Mouse (Mus musculus) liver, embryonic 16.5 days (tissue): ENCODE data around the gene Gse1. TPM values are rescaled to one million over a fixed set of nuclear protein-coding genes. Genes with fewer than 3 reads are reported as not detected.
A peak's percentile ranks its signal among the peaks of the same experiment; 100 is the strongest.

Experiments
- ATAC-seq: fragments of 200-750 bp; cut with Nextera tagmentation; 2 replicates; pipeline ENCODE4 v1.8.0; 2017; ENCODE audit warnings: low read depth, mild to moderate bottlenecking, moderate number of reproducible peaks, moderate library complexity
- H3K27ac ChIP-seq: fragments of 300-500 bp; sonication (generic); 2 replicates; pipeline ENCODE4 v1.5.1; 2014; ENCODE audit warnings: mild to moderate bottlenecking, low read length
- H3K27me3 ChIP-seq: fragments of 300-500 bp; sonication (generic); 2 replicates; pipeline ENCODE4 v1.6.1; 2014; ENCODE audit warnings: low read depth, low read length, mixed read lengths; ENCODE audit not compliant: control insufficient read depth, insufficient read depth
- H3K36me3 ChIP-seq: fragments of 300-500 bp; sonication (generic); 2 replicates; pipeline ENCODE4 v1.6.1; 2014; ENCODE audit warnings: mild to moderate bottlenecking; ENCODE audit not compliant: control insufficient read depth, insufficient read depth
- H3K4me1 ChIP-seq: fragments of 300-500 bp; sonication (generic); 2 replicates; pipeline ENCODE4 v1.6.1; 2014; ENCODE audit warnings: low read depth, low read length, mixed read lengths; ENCODE audit not compliant: control insufficient read depth
- H3K4me2 ChIP-seq: fragments of 300-500 bp; sonication (generic); 2 replicates; pipeline ENCODE4 v1.6.1; 2014; ENCODE audit warnings: low read depth, low read length, mixed read lengths
- H3K4me3 ChIP-seq: fragments of 300-500 bp; sonication (generic); 2 replicates; pipeline ENCODE4 v1.5.1; 2014; ENCODE audit warnings: low read depth, mild to moderate bottlenecking, low read length
- H3K9ac ChIP-seq: fragments of 300-500 bp; sonication (generic); 2 replicates; pipeline ENCODE4 v1.6.1; 2014; ENCODE audit warnings: low read depth, low read length
- H3K9me3 ChIP-seq: fragments of 300-500 bp; sonication (generic); replicated peaks from 2 replicates; pipeline ENCODE4 v1.6.1; 2016; ENCODE audit warnings: low read length; ENCODE audit not compliant: control insufficient read depth
- WGBS: fragments of 180-500 bp; shearing (Covaris S2); extraction: QIAGEN DNeasy Blood & Tissue Kit; methylation state at CpG from one replicate; pipeline ENCODE4 v1.1.7; 2014; ENCODE audit not compliant: insufficient replicate concordance; 5-methylcytosine and 5-hydroxymethylcytosine counted together
- polyA plus RNA-seq: library from polyadenylated mRNA; unstranded; fragments of >200 nt; fragmentation: Nextera tagmentation; extraction: Ambion mirVana; gene quantifications from 2 replicates; pipeline ENCODE4 v1.2.1, GENCODE M21; 2015

Gse1 gene
- polyA plus RNA-seq, 1 experiment from 2014 or later, result 9.5 TPM

DNA sequence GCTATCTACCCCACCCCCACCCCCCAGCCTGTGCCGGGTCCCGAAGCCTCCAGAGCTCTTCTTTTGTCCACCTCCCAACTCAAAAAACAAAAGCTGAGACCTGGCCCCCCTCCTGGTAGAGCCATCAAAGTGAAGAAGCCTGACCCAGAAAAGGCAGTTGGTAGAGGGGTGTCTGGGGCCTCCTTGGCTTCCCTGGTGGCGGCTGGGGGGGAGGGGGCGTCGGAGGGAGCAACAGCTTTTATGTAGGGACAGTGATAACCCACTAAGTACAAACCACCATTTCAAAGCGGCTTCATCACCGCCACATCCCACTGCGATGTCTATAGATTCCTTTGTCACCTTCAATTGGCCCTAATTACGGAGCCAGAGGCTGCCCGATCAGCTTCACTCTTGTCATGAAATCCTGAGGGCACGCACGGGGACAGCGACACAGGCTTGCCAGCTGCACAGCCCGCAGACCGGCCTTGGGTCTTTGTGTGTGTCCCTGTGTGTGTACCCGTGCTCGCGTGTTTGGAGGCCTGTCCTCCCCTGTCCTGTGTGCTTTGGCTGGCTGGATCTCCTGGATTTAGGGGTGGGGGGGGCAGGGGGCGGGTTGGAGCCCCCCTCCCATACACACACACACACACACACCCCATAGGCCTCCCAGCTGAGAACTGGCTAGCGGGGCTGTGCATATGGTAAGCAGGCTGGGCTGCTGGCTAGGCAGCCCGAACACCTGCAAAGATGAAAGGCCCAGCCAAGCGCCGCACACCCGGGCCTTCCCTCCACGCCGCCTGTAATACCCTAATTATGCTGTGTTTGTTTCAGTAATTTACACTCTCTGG is 285.6 kb downstream of the Gse1 start:
- Histone ChIP-seq H3K9me3 (no peaks in the 10 kb centered on the region), H3K4me2 (no peak overlapping the region), H3K36me3 (no peaks in the 10 kb centered on the region), H3K9ac (no peak overlapping the region), H3K27ac (no peak overlapping the region), H3K4me1 (peaks cover 56% of the 10 kb centered on the region), H3K27me3 (no peaks in the 10 kb centered on the region), H3K4me3 (no peak overlapping the region)
- WGBS, result 68% methylated on average over 26 of the region's 26 CpGs
- ATAC-seq, result no peak

DNA sequence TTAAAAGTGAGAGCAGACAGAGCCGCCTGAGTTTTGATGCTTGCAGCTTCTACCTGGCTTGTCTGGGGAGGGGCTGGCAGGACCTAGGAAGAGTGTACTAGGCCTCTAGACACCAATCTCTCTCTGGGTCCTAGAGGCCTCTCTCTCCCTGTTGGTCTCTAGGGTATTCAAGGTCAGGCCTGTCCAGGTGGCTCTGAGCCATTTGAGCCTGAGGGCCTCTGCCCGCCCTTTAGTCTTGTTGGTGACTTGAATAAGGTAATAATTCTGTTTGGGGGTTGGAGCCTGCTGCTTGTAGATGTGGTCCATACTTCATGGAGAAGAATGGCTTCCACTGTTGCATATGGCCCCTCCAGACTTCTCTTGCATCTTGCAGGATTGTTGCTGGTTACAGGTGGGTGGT is 287.0 kb downstream of the Gse1 start:
- H3K27me3 ChIP-seq, result no peaks in the 10 kb centered on the region
- H3K9me3 ChIP-seq, result no peaks in the 10 kb centered on the region
- no peaks in the 10 kb centered on the region for H3K36me3 ChIP-seq
- no peak overlapping the region for H3K27ac ChIP-seq
- H3K4me1 ChIP-seq, result peaks cover 45% of the 10 kb centered on the region
- H3K4me3 ChIP-seq, result no peak overlapping the region
- H3K9ac ChIP-seq, result no peak overlapping the region
- no peak overlapping the region for H3K4me2 ChIP-seq
- 92% methylated on average over 2 of the region's 2 CpGs for WGBS
- ATAC-seq, result no peak

DNA sequence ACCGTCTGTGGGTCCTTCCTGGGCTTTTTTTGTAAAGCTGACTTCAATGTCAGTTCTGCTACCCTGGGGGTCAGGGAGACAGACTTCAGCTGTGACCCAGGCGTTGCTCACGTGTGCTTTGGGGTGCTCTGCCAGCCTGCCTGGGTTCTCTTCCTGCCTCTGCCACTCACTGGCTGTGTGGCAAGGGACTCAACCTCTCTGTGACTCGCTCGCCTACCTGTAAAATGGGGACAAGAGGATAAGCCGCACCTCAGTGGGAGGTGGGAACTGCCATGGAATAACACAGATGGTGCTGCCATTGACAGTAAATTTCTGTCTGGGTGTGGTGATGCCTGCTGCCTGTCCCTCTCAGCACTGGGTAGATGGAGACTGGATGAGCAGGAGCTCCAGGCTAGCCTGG is 287.4 kb downstream of the Gse1 start:
- Histone ChIP-seq H3K4me1 (peaks cover 46% of the 10 kb centered on the region), H3K9me3 (no peaks in the 10 kb centered on the region), H3K27me3 (no peaks in the 10 kb centered on the region), H3K4me2 (no peak overlapping the region), H3K9ac (no peak overlapping the region), H3K4me3 (no peak overlapping the region), H3K36me3 (no peaks in the 10 kb centered on the region), H3K27ac (no peak overlapping the region)
- WGBS, result 82% methylated on average over 6 of the region's 6 CpGs
- no peak for ATAC-seq

DNA sequence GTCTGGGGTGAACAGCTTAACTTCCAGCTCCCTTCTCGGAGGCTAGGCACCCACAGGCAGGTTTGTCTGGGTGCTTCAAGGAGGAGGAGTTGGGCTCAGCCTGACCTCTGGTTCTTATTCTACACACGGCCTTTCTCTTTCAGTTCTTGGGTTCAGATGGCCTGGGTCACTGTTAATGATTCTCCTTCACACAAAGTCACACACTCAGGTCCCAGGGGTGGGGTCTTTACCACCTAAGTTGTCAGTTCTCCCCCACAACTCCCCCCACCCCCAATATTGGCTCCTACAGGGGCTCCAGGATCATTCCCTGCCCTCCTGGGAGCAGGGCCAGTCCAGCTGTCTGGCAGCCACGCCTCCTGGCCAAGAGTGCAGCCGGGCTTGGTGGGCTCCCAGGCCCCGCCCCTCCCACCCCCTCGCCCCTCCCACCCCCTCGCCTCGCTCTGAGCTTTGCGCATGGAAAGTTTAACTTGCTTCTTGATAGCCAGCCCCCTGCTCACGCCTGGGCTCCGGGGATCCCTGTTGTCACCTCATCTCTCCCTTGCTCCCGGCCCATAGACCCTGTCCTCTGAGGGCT is 288.0 kb downstream of the Gse1 start:
- Histone ChIP-seq H3K4me2 (no peak overlapping the region), H3K36me3 (no peaks in the 10 kb centered on the region), H3K27ac (no peak overlapping the region), H3K9me3 (no peaks in the 10 kb centered on the region), H3K9ac (no peak overlapping the region), H3K4me1 (peaks cover 43% of the 10 kb centered on the region), H3K27me3 (no peaks in the 10 kb centered on the region), H3K4me3 (no peak overlapping the region)
- 34% methylated on average over 9 of the region's 12 CpGs for WGBS
- no peak for ATAC-seq

DNA sequence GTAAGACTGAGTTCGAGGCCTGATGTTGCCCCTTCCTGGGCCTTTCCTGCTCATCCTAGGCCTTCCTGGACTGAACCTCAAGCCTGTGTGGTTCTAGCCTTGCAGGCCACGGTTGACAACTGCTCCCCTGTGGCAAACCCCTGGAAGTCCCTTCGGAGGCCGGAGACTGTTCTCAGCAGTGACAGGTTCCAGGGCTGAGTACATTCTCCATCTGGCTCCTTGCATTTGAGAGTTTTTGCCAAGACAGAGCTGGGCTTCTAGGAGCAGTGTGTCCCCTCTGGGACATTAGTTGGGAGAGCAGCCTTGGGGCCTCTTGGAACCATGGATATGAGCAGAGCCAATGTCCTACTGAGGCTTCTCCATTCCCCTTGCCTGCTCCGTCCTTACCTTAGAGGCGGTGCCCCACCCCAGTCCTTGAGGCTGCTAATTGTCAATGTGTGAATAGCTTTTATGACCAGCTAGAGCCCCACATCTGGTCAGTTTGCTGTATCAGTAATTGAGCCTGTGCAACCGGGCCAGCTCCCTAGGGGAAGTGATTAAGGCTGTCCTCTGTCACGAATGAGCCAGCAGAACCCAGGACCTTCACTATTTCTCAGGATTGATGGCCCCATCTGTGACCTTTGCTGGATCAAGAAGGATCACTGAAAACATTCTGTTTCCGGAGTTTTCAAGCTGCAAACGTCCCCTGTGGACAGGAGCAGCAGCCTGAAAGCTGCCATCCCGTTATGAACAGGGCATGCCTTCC is 289.6 kb downstream of the Gse1 start:
- Histone ChIP-seq H3K27me3 (no peaks in the 10 kb centered on the region), H3K36me3 (no peaks in the 10 kb centered on the region), H3K9me3 (no peaks in the 10 kb centered on the region), H3K4me3 (no peak overlapping the region), H3K9ac (no peak overlapping the region), H3K4me1 (peaks cover 29% of the 10 kb centered on the region), H3K27ac (no peak overlapping the region), H3K4me2 (no peak overlapping the region)
- 71% methylated on average over 11 of the region's 11 CpGs for WGBS
- ATAC-seq, result no peak

DNA sequence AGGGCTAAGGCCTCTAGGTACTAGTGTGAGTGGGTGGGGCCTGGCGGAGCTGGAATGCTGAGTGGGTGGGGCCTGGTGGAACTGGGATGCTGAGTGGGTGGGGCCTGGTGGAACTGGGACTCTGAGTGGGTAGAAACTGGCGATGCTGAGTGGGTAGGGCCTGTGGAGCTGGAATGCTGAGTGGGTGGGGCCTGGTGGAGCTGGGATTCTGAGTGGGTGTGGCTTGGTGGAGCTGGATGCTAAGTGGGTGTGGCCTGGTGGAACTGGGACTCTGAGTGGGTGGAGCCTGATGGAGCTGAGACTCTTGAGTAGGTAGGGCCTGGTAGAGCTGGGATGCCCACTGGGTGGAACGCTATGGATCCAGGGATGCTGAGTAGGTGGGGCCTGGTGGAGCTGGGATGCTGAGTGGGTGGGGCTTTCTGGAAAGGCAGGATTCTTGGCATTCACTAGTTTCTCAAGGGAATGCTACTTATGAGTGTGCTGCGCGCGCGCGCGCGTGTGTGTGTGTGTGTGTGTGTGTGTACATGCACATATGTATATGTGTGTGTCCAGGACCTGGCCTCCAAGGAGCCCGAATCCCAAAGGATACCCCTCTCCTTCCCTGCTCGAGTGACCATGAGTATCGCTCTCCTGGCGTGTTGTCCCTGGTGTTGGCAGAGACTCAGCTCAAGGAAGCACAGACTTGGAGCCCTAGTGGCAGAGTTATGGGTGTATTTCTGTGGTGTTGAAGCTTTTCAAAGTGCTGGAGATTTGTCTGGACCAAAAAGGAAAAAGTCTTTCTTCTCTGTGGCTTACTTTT is 290.7 kb downstream of the Gse1 start:
- peaks cover 26% of the 10 kb centered on the region for H3K4me1 ChIP-seq
- H3K9me3 ChIP-seq, result no peaks in the 10 kb centered on the region
- H3K9ac ChIP-seq, result no peak overlapping the region
- WGBS, result 81% methylated on average over 14 of the region's 14 CpGs
- H3K4me2 ChIP-seq, result no peak overlapping the region
- no peak overlapping the region for H3K4me3 ChIP-seq
- ATAC-seq, result peak; percentile 14; the same call in 1 of the 2 replicates
- H3K36me3 ChIP-seq, result no peaks in the 10 kb centered on the region
- no peak overlapping the region for H3K27ac ChIP-seq
- no peaks in the 10 kb centered on the region for H3K27me3 ChIP-seq

DNA sequence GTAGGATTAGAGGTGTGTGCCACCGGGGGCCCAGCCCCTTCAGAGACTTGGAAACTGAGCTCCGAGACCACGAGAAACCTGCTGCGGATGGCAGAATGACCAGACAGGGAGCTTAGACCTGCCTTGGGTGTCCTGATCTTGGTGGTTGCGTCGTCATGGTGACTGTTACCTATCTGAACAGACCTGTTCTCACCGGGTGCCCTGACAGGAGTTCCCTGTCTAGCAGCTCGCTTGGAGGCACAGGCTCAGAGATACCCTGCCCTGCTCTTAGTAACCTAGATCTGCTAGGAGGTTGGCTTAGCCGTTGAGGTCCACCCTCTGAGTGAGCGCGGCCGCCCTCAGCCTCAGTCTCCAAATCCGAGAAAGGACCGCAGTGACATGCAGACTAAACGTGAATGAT is 292.0 kb downstream of the Gse1 start:
- H3K4me3 ChIP-seq, result no peak overlapping the region
- WGBS, result 72% methylated on average over 15 of the region's 15 CpGs
- H3K9ac ChIP-seq, result no peak overlapping the region; the same call in 1 of the 2 replicates
- no peaks in the 10 kb centered on the region for H3K27me3 ChIP-seq
- H3K4me1 ChIP-seq, result peaks cover 38% of the 10 kb centered on the region
- no peaks in the 10 kb centered on the region for H3K9me3 ChIP-seq
- H3K4me2 ChIP-seq, result no peak overlapping the region
- no peak overlapping the region for H3K27ac ChIP-seq
- H3K36me3 ChIP-seq, result no peaks in the 10 kb centered on the region
- no peak for ATAC-seq

DNA sequence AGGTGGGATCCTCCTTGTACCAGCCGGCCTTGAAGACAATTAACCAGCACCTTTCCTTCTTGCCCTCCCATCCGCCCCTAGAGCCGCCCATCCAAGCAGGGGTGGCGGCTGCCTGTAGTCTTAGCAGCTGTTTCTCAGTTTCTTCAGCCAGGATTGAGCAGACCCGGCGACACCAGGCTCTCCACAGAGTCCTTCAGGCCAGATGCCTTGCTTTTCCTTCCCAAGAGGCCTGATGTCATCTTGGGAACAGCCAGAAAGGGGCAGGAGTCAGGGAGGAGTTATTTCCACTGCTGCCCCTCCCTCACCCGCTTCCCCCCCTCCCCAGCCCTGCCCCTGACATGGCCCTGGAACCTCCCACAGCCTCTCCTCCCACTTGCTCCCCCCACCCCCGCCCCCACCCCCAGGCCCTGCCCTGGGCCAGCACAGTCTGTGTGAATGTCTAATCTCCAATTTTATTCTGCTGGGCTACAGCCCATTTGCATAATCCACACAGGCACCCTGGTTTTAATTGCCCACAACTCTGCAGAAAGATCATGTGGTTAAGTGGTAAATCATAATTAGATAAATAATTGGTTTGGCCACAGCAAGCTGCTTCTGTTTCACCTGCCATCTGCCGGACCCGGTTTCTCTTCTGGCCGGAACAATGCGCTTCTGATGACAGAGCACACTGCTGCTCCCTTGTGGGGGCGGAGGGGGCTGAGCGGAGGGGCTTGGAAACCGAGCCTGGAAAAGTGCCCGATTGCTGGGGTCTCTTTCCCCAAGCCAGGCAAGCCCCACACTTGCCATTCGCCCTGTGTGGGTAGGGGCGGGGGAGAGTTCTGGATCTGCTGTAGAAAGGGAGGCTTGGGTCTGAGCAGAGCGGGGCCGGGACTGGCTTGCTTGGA is 292.7 kb downstream of the Gse1 start:
- Histone ChIP-seq H3K27ac (no peak overlapping the region), H3K27me3 (no peaks in the 10 kb centered on the region), H3K9ac (no peak overlapping the region; the same call in 1 of the 2 replicates), H3K4me3 (no peak overlapping the region), H3K4me1 (peaks cover 41% of the 10 kb centered on the region), H3K4me2 (no peak overlapping the region), H3K9me3 (no peaks in the 10 kb centered on the region), H3K36me3 (no peaks in the 10 kb centered on the region)
- no peak for ATAC-seq
- WGBS, result 72% methylated on average over 20 of the region's 20 CpGs
